Mouse (Mus musculus) E14TG2a.4 (cell line): Measurements from ENCODE around the gene Phxr2.

Experiments used
- CTCF ChIP-seq: conservative IDR thresholded peaks from 2 replicates; pipeline ENCODE4 v1.5.1; 2014; ENCODE audit warnings: low read length
- NANOG ChIP-seq: IDR thresholded peaks from 2 replicates; pipeline ENCODE4 v1.6.1; 2014; ENCODE audit warnings: borderline replicate concordance, low read length, mixed read lengths
- POU5F1 ChIP-seq: IDR thresholded peaks from 2 replicates; pipeline ENCODE4 v1.6.1; 2014; ENCODE audit warnings: low read length, borderline replicate concordance

- TF ChIP-seq CTCF (no peak), NANOG (no peak), POU5F1 (no peak)
Observed at GRCm38 (mm10) chr10:99172906-99173507, 46.9 kb upstream of the Phxr2 start.
